Mouse (Mus musculus) intestine, postnatal 0 days (tissue): ENCODE measurements around the gene Fra10ac1. TPM values are rescaled to one million over a fixed set of nuclear protein-coding genes. Genes with fewer than 3 reads are reported as not detected.

Experiments used
- ATAC-seq: fragments of 200-750 bp; cut with Nextera tagmentation; 2 replicates; pipeline ENCODE4 v1.8.0; 2017; ENCODE audit warnings: mild to moderate bottlenecking, moderate TSS enrichment, moderate library complexity
- H3K27ac ChIP-seq: fragments of 300-500 bp; sonication (generic); 2 replicates; pipeline ENCODE4 v1.5.1; 2014; ENCODE audit warnings: mild to moderate bottlenecking, low read depth, low read length, moderate library complexity
- H3K27me3 ChIP-seq: fragments of 300-500 bp; sonication (generic); replicated peaks from 2 replicates; pipeline ENCODE4 v1.6.1; 2014; ENCODE audit warnings: low read length, mixed read lengths; ENCODE audit not compliant: control insufficient read depth, insufficient read depth
- H3K36me3 ChIP-seq: fragments of 300-500 bp; sonication (generic); 2 replicates; pipeline ENCODE4 v1.6.1; 2014; ENCODE audit warnings: mild to moderate bottlenecking, moderate library complexity; ENCODE audit not compliant: control insufficient read depth, insufficient read depth
- H3K4me1 ChIP-seq: fragments of 300-500 bp; sonication (generic); replicated peaks from 2 replicates; pipeline ENCODE4 v1.6.1; 2014; ENCODE audit warnings: antibody characterized with exemption, low read length, mixed read lengths; ENCODE audit not compliant: control insufficient read depth, insufficient read depth
- H3K4me2 ChIP-seq: fragments of 300-500 bp; sonication (generic); replicated peaks from 2 replicates; pipeline ENCODE4 v1.6.1; 2014; ENCODE audit warnings: low read depth, mild to moderate bottlenecking, moderate library complexity
- H3K4me3 ChIP-seq: fragments of 300-500 bp; sonication (generic); 2 replicates; pipeline ENCODE4 v1.5.1; 2014; ENCODE audit warnings: low read depth, low read length
- H3K9ac ChIP-seq: fragments of 300-500 bp; sonication (generic); 2 replicates; pipeline ENCODE4 v1.6.1; 2014; ENCODE audit warnings: mild to moderate bottlenecking, low read depth, low read length
- H3K9me3 ChIP-seq: fragments of 300-500 bp; sonication (generic); 2 replicates; pipeline ENCODE4 v1.6.1; 2016; ENCODE audit warnings: mixed run types; ENCODE audit not compliant: control insufficient read depth
- CTCF ChIP-seq: sonication (generic); IDR thresholded peaks from 2 replicates; pipeline ENCODE4 v1.5.1; 2016; ENCODE audit warnings: low read depth, mild to moderate bottlenecking, control low read depth, antibody characterized with exemption, moderate library complexity
- WGBS: fragments of 180-500 bp; shearing (Covaris S2); extraction: QIAGEN DNeasy Blood & Tissue Kit; methylation state at CpG from one replicate; pipeline ENCODE4 v1.1.7; 2014; 5-methylcytosine and 5-hydroxymethylcytosine counted together
- polyA plus RNA-seq: library from polyadenylated mRNA; unstranded; fragments of >200 nt; fragmentation: Nextera tagmentation; extraction: Ambion mirVana; gene quantifications from 2 replicates; pipeline ENCODE4 v1.2.1, GENCODE M21; 2015

Gene Fra10ac1
- polyA plus RNA-seq, 1 experiment from 2014 or later = 18.1 TPM

GRCm38 (mm10) chr19:38186631-38187344, 37.2 kb downstream of the Fra10ac1 start:
- no peak for TF ChIP-seq CTCF
- WGBS = 85% methylated on average over 5 of the region's 5 CpGs

GRCm38 (mm10) chr19:38179675-38180074, 44.3 kb downstream of the Fra10ac1 start:
- no peak overlapping the region for H3K4me2 ChIP-seq
- ATAC-seq = no peak
- H3K27ac ChIP-seq = no peak overlapping the region
- H3K36me3 ChIP-seq = peaks cover 10% of the 10 kb centered on the region; the same call in 1 of the 2 replicates
- no peak overlapping the region for H3K4me3 ChIP-seq
- no peaks in the 10 kb centered on the region for H3K9me3 ChIP-seq
- 86% methylated on average over 9 of the region's 9 CpGs for WGBS
- no peak for TF ChIP-seq CTCF
- no peak overlapping the region for H3K9ac ChIP-seq
- no peaks in the 10 kb centered on the region for H3K4me1 ChIP-seq
- no peaks in the 10 kb centered on the region for H3K27me3 ChIP-seq

More at GRCm38 (mm10) chr19:38186631-38187344, 37.2 kb downstream of the Fra10ac1 start:
- Histone ChIP-seq H3K4me1 (no peaks in the 10 kb centered on the region), H3K4me3 (no peak overlapping the region), H3K27ac (no peak overlapping the region), H3K9me3 (no peaks in the 10 kb centered on the region), H3K4me2 (no peak overlapping the region), H3K36me3 (peaks cover 21% of the 10 kb centered on the region), H3K27me3 (no peaks in the 10 kb centered on the region), H3K9ac (no peak overlapping the region)
- no peak for ATAC-seq

GRCm38 (mm10) chr19:38164633-38165032, 59.3 kb downstream of the Fra10ac1 start:
- H3K27ac ChIP-seq = peak overlapping the region; percentile 42; the same call in 1 of the 2 replicates
- ATAC-seq = peak; percentile 84
- 21% methylated on average over 2 of the region's 2 CpGs for WGBS
- TF ChIP-seq CTCF = no peak
- no peak overlapping the region for H3K4me3 ChIP-seq
- no peaks in the 10 kb centered on the region for H3K27me3 ChIP-seq
- no peak overlapping the region for H3K9ac ChIP-seq
- 0 out of 2 replicates have a peak, but pooled peaks cover 5% of the 10 kb centered on the region for H3K4me1 ChIP-seq
- no peaks in the 10 kb centered on the region for H3K36me3 ChIP-seq
- no peak overlapping the region for H3K4me2 ChIP-seq
- no peaks in the 10 kb centered on the region for H3K9me3 ChIP-seq

- Histone ChIP-seq H3K27ac (no peak overlapping the region), H3K4me3 (no peak overlapping the region), H3K9ac (no peak overlapping the region), H3K4me1 (0 out of 2 replicates have a peak, but pooled peaks cover 5% of the 10 kb centered on the region), H3K4me2 (peak overlapping the region; percentile 28; the same call in 1 of the 2 replicates), H3K9me3 (no peaks in the 10 kb centered on the region), H3K27me3 (no peaks in the 10 kb centered on the region), H3K36me3 (no peaks in the 10 kb centered on the region)
- peak; percentile 29; the same call in 1 of the 2 replicates for ATAC-seq
- no peak for TF ChIP-seq CTCF
- 49% methylated on average over 21 of the region's 21 CpGs for WGBS
Observed at GRCm38 (mm10) chr19:38161648-38162354, 62.2 kb downstream of the Fra10ac1 start.

GRCm38 (mm10) chr19:38156243-38156642, 67.7 kb downstream of the Fra10ac1 start:
- Histone ChIP-seq H3K4me2 (no peak overlapping the region), H3K36me3 (no peaks in the 10 kb centered on the region), H3K27me3 (no peaks in the 10 kb centered on the region), H3K4me1 (no peaks in the 10 kb centered on the region), H3K4me3 (no peak overlapping the region), H3K9ac (no peak overlapping the region), H3K27ac (no peak overlapping the region), H3K9me3 (no peaks in the 10 kb centered on the region)
- no peak for ATAC-seq
- 100% methylated on average over 1 of the region's 1 CpGs for WGBS
- 0 out of 2 replicates have a peak, but pooled peaks have one; percentile 9 for TF ChIP-seq CTCF

- Histone ChIP-seq H3K9me3 (no peaks in the 10 kb centered on the region), H3K27ac (no peak overlapping the region), H3K36me3 (no peaks in the 10 kb centered on the region), H3K9ac (no peak overlapping the region), H3K27me3 (no peaks in the 10 kb centered on the region), H3K4me1 (no peaks in the 10 kb centered on the region), H3K4me2 (no peak overlapping the region), H3K4me3 (no peak overlapping the region)
- no peak for ATAC-seq
- 70% methylated on average over 4 of the region's 4 CpGs for WGBS
- TF ChIP-seq CTCF = no peak
Observed at GRCm38 (mm10) chr19:38143540-38144271, 80.2 kb downstream of the Fra10ac1 start.

Other genes starting within 250 kb of the Fra10ac1 start
- gene Myof, start 180.6 kb downstream of the Fra10ac1 start, polyA plus RNA-seq = 5.9 and 6.6 TPM in 2 replicates
- gene Cep55, start 169.1 kb downstream of the Fra10ac1 start, polyA plus RNA-seq = 7.1 and 8.2 TPM in 2 replicates
- 4.7 and 5.3 TPM in 2 replicates for gene Ffar4, start 127.1 kb downstream of the Fra10ac1 start, polyA plus RNA-seq
- 15.7 and 16.8 TPM in 2 replicates for gene Rbp4, start 98.9 kb downstream of the Fra10ac1 start, polyA plus RNA-seq
- gene Pde6c, start 91.4 kb downstream of the Fra10ac1 start, polyA plus RNA-seq = 0.25 and 0.60 TPM in 2 replicates
- 0.76 and 0.91 TPM in 2 replicates for gene Lgi1, start 40.4 kb upstream of the Fra10ac1 start, polyA plus RNA-seq
- 7.2 and 7.8 TPM in 2 replicates for gene Slc35g1, start 171.8 kb upstream of the Fra10ac1 start, polyA plus RNA-seq